Mouse (Mus musculus): ENCODE data around the gene Rps6ka2. TPM values are rescaled to one million over a fixed set of nuclear protein-coding genes. Genes with fewer than 3 reads are reported as not detected.

Rps6ka2 gene
- polyA plus RNA-seq, 1 experiment: 0.09 TPM

GRCm38 (mm10) chr17:7238766-7239165 lies 68.9 kb downstream of the Rps6ka2 start:
- no peak for TF ChIP-seq FLI1 (IDR thresholded peaks at IDR 0.05; ENCODE audit: low read length)
- TF ChIP-seq GATA1 (IDR thresholded peaks at IDR 0.05; ENCODE audit: borderline replicate concordance, low read length): no peak
- H3K4me1 ChIP-seq: no peaks in the 10 kb centered on the region
- no peaks in the 10 kb centered on the region for H3K36me3 ChIP-seq (replicated peaks; ENCODE audit: low read length)
- H3K9me3 ChIP-seq: peaks cover 25% of the 10 kb centered on the region
- no peaks in the 10 kb centered on the region for H3K27me3 ChIP-seq (replicated peaks)
- no peak overlapping the region for H3K4me3 ChIP-seq (replicated peaks)

- Histone ChIP-seq H3K4me1 (no peaks in the 10 kb centered on the region), H3K27me3 (replicated peaks) (no peaks in the 10 kb centered on the region), H3K4me3 (replicated peaks) (no peak overlapping the region), H3K9me3 (peaks cover 23% of the 10 kb centered on the region), H3K36me3 (replicated peaks; ENCODE audit: low read length) (no peaks in the 10 kb centered on the region)
- no peak for TF ChIP-seq GATA1 (IDR thresholded peaks at IDR 0.05; ENCODE audit: borderline replicate concordance, low read length)
- TF ChIP-seq FLI1 (IDR thresholded peaks at IDR 0.05; ENCODE audit: low read length): no peak
These were observed 70.6 kb downstream of the Rps6ka2 start for GRCm38 (mm10) chr17:7240526-7240925.

GRCm38 (mm10) chr17:7245078-7245477 lies 75.2 kb downstream of the Rps6ka2 start:
- no peaks in the 10 kb centered on the region for H3K4me1 ChIP-seq
- H3K36me3 ChIP-seq (replicated peaks; ENCODE audit: low read length): no peaks in the 10 kb centered on the region
- H3K4me3 ChIP-seq (replicated peaks): no peak overlapping the region
- TF ChIP-seq FLI1 (IDR thresholded peaks at IDR 0.05; ENCODE audit: low read length) (no peak), GATA1 (IDR thresholded peaks at IDR 0.05; ENCODE audit: borderline replicate concordance, low read length) (no peak)
- no peaks in the 10 kb centered on the region for H3K27me3 ChIP-seq (replicated peaks)
- H3K9me3 ChIP-seq: no peaks in the 10 kb centered on the region; the same call in 1 of the 2 replicates

GRCm38 (mm10) chr17:7246893-7247556 lies 77.1 kb downstream of the Rps6ka2 start:
- no peaks in the 10 kb centered on the region for H3K27me3 ChIP-seq (replicated peaks)
- H3K9me3 ChIP-seq: no peaks in the 10 kb centered on the region; the same call in 1 of the 2 replicates
- no peaks in the 10 kb centered on the region for H3K36me3 ChIP-seq (replicated peaks; ENCODE audit: low read length)
- no peak overlapping the region for H3K4me3 ChIP-seq (replicated peaks)
- H3K4me1 ChIP-seq: no peaks in the 10 kb centered on the region
- no peak for TF ChIP-seq FLI1 (IDR thresholded peaks at IDR 0.05; ENCODE audit: low read length)
- TF ChIP-seq GATA1 (IDR thresholded peaks at IDR 0.05; ENCODE audit: borderline replicate concordance, low read length): no peak

GRCm38 (mm10) chr17:7250373-7250772 lies 80.5 kb downstream of the Rps6ka2 start:
- Histone ChIP-seq H3K36me3 (replicated peaks; ENCODE audit: low read length) (no peaks in the 10 kb centered on the region), H3K27me3 (replicated peaks) (no peaks in the 10 kb centered on the region), H3K4me3 (replicated peaks) (no peak overlapping the region), H3K9me3 (no peaks in the 10 kb centered on the region; the same call in 1 of the 2 replicates), H3K4me1 (no peaks in the 10 kb centered on the region)
- TF ChIP-seq GATA1 (IDR thresholded peaks at IDR 0.05; ENCODE audit: borderline replicate concordance, low read length): no peak
- TF ChIP-seq FLI1 (IDR thresholded peaks at IDR 0.05; ENCODE audit: low read length): no peak

GRCm38 (mm10) chr17:7257208-7257607 lies 87.3 kb downstream of the Rps6ka2 start:
- Histone ChIP-seq H3K4me1 (no peaks in the 10 kb centered on the region), H3K36me3 (replicated peaks; ENCODE audit: low read length) (no peaks in the 10 kb centered on the region), H3K4me3 (replicated peaks) (no peak overlapping the region), H3K27me3 (replicated peaks) (no peaks in the 10 kb centered on the region), H3K9me3 (no peaks in the 10 kb centered on the region)
- TF ChIP-seq GATA1 (IDR thresholded peaks at IDR 0.05; ENCODE audit: borderline replicate concordance, low read length) (no peak), FLI1 (IDR thresholded peaks at IDR 0.05; ENCODE audit: low read length) (no peak)

- H3K36me3 ChIP-seq (replicated peaks; ENCODE audit: low read length): no peaks in the 10 kb centered on the region
These were observed 88.9 kb downstream of the Rps6ka2 start for GRCm38 (mm10) chr17:7258748-7259359.

GRCm38 (mm10) chr17:7260360-7260759 lies 90.4 kb downstream of the Rps6ka2 start:
- no peaks in the 10 kb centered on the region for H3K9me3 ChIP-seq
- H3K4me1 ChIP-seq: no peaks in the 10 kb centered on the region
- H3K27me3 ChIP-seq (replicated peaks): no peaks in the 10 kb centered on the region
- no peak for TF ChIP-seq FLI1 (IDR thresholded peaks at IDR 0.05; ENCODE audit: low read length)
- TF ChIP-seq GATA1 (IDR thresholded peaks at IDR 0.05; ENCODE audit: borderline replicate concordance, low read length): no peak
- H3K4me3 ChIP-seq (replicated peaks): no peak overlapping the region
- H3K36me3 ChIP-seq (replicated peaks; ENCODE audit: low read length): no peaks in the 10 kb centered on the region

More at GRCm38 (mm10) chr17:7258748-7259359, 88.9 kb downstream of the Rps6ka2 start:
- TF ChIP-seq FLI1 (IDR thresholded peaks at IDR 0.05; ENCODE audit: low read length) (no peak), GATA1 (IDR thresholded peaks at IDR 0.05; ENCODE audit: borderline replicate concordance, low read length) (no peak)
- Histone ChIP-seq H3K4me1 (no peaks in the 10 kb centered on the region), H3K4me3 (replicated peaks) (no peak overlapping the region), H3K27me3 (replicated peaks) (no peaks in the 10 kb centered on the region), H3K9me3 (no peaks in the 10 kb centered on the region)

GRCm38 (mm10) chr17:7262056-7262455 lies 92.1 kb downstream of the Rps6ka2 start:
- H3K9me3 ChIP-seq: no peaks in the 10 kb centered on the region
- TF ChIP-seq GATA1 (IDR thresholded peaks at IDR 0.05; ENCODE audit: borderline replicate concordance, low read length) (no peak), FLI1 (IDR thresholded peaks at IDR 0.05; ENCODE audit: low read length) (no peak)
- peaks cover 3% of the 10 kb centered on the region for H3K27me3 ChIP-seq (replicated peaks)
- no peak overlapping the region for H3K4me3 ChIP-seq (replicated peaks)
- H3K36me3 ChIP-seq (replicated peaks; ENCODE audit: low read length): no peaks in the 10 kb centered on the region
- no peaks in the 10 kb centered on the region for H3K4me1 ChIP-seq

- Histone ChIP-seq H3K9me3 (no peaks in the 10 kb centered on the region), H3K4me1 (no peaks in the 10 kb centered on the region), H3K4me3 (replicated peaks) (no peak overlapping the region), H3K36me3 (replicated peaks; ENCODE audit: low read length) (no peaks in the 10 kb centered on the region), H3K27me3 (replicated peaks) (peaks cover 3% of the 10 kb centered on the region)
- TF ChIP-seq FLI1 (IDR thresholded peaks at IDR 0.05; ENCODE audit: low read length) (no peak), GATA1 (IDR thresholded peaks at IDR 0.05; ENCODE audit: borderline replicate concordance, low read length) (no peak)
These were observed 92.7 kb downstream of the Rps6ka2 start for GRCm38 (mm10) chr17:7262620-7263019.
